Mouse (Mus musculus) T-helper 1 cell (primary cell): Measurements from ENCODE around the gene Tdo2.

Source experiments
- in situ Hi-C: fragments of 300-600 bp; cut with MboI, MseI; formaldehyde crosslinking; loops from one replicate; pipeline ENCODE4 v1.15.1; 2025; ENCODE audit warnings: high pct_unique_total_duplicates

Gene Tdo2

GRCm38 (mm10) chr3:81976102-81976501, at the start of gene Tdo2:
Tdo2 (minus strand) TSS chr3:81976202.
- in situ Hi-C loops: no loop called here

DNA sequence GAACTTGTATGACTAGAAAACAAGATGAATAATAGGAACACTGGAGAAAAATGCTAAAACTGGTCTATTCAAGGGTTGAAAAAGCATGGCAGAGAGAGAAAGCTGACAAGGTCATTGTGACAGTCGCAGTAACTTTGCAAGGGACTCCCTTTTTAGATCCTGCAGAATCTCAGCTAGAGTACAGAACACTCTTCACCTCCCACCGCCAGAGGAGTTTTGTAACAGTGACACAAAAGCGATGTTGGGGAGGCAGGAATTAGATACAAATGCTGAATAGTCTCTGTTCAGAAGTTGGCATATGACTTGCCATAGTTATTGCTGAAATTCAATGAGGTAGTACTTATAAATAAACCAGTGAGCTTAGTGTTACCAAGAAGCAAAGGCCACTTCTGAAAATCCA, 47.1 kb upstream of the Tdo2 start:
- in situ Hi-C loops: loop anchor here (25.0 kb wide), 1 partner anchor 839 kb away; no protein-coding TSS in a partner anchor

- in situ Hi-C loops: loop anchor here (25.0 kb wide), 1 partner anchor 840 kb away; no protein-coding TSS in a partner anchor
Observed at GRCm38 (mm10) chr3:82022421-82022920, 46.5 kb upstream of the Tdo2 start.

DNA sequence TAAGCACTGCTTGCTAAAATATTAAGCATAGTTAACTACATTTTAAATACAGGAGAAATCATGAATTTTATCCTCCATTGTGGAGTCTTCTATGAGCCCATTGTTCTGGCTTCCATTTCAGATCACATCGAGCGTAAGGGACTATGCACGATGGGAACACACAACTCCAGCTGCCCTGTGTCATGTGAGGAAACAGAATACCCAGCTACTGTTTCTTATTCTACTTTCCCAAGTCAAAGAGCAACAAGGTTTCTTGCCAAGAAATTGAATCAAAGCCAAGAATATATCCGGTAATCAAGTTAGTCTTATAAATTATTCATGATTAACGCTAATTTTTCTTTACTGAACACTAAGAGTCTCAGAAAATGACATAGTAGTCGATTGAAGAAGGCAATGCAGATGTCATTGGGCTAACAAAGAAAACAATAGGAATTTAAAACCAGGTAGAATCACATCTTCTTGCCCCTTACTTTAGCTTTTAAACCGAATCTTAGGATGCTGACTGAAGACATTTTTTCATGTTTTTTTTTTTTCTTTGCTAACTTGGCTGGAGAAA, 38.2 kb upstream of the Tdo2 start:
- in situ Hi-C loops: loop anchor here (5.0 to 25.0 kb wide), 2 partner anchors 58 to 848 kb away; partner anchors contain the start of gene Gucy1b1

GRCm38 (mm10) chr3:82007002-82007401, 31.0 kb upstream of the Tdo2 start:
- in situ Hi-C loops: loop anchor here (25.0 kb wide), 1 partner anchor 855 kb away; no protein-coding TSS in a partner anchor

GRCm38 (mm10) chr3:81995988-81996387, 20.0 kb upstream of the Tdo2 start:
- in situ Hi-C loops: no loop called here

- in situ Hi-C loops: no loop called here
Observed at GRCm38 (mm10) chr3:81995371-81995770, 19.4 kb upstream of the Tdo2 start.

DNA sequence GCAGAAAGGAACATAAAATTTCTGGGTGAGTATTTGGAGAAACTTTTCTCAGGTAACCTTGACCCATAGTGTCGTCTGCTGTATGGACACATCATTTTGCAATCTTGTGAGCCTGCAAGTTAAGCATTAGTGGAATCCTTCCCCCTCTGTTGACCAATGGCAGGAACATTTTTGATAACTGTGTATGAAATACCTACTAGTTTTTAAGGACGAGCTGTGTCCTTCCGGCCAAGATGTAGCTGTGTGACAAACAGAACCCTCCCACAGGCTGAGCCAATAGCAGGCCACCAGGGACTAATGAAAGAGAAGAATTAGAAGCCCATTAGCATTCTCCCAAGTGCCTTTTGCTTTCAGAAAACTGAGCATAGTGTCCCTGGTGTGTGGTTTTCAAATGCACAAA, 14.5 kb upstream of the Tdo2 start:
- in situ Hi-C loops: no loop called here

DNA sequence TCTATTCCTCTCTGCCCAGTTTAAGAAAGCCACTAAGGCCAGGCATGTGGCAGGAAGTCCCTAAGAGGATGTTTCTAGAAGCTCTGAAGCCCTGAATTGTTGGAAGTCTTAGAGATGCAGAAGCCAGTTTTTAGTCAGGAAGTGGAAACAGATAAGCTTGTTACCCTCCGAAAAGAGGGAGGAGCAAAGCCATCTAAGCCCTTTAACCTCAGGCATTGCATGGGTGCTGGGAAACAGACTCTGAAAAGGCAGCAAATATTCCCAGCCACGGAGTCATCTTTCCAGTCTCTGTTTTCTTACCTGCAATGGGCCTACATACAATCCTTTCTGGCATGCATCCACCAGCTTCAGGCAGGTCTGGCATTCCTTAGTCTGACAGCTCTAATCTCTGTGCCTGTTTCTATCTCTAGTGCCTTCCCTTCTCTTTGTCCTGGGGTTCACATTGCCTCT, 13.7 kb upstream of the Tdo2 start:
- in situ Hi-C loops: no loop called here

DNA sequence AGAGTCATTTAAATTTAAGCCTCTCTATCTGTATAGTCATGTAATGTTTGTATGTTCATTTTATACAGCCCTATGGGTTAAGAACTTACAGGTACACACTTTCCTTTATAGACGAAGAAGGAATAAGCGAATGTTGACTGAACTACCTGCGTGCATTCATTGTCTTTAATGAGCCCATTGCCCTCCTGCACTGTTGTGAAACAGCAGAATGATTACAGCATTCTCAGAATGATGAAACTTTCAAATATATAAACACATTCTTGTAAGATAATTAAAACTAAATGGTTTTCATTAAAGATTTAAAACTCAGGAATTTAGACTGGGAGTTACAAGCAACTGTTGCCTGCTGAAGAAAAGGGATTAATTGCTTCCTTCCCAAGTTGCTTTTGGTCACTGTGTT, 11.6 kb upstream of the Tdo2 start:
- in situ Hi-C loops: no loop called here

- in situ Hi-C loops: no loop called here
Observed at GRCm38 (mm10) chr3:81986103-81986502, 10.1 kb upstream of the Tdo2 start.

GRCm38 (mm10) chr3:81985100-81985499, 9.1 kb upstream of the Tdo2 start:
- in situ Hi-C loops: no loop called here

- in situ Hi-C loops: no loop called here
Observed at GRCm38 (mm10) chr3:81983120-81983895, 7.3 kb upstream of the Tdo2 start.

DNA sequence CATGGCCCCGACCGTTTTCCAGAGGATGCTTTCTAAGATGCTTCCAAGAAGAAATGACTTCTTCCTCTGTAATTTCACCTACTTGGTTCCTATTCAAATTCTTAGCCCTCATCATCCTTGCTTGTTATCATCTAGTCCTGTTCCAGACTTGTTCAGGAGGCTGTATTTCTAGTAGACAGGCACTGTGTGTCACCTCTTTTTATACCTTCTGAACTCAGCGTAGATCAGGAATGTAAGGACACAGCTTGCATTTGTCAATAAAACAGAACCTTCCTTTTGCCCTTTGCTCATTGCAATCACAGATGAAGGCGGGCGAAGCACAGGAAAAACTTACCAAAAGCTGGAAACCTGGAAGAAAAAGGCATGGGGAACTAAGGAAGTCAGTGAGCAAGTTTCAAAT, 6.0 kb upstream of the Tdo2 start, which contains the start of gene Asic5:
TSS of gene Asic5 (plus strand) at position 301 of the 400 bp plus-strand sequence.
- in situ Hi-C loops: no loop called here

DNA sequence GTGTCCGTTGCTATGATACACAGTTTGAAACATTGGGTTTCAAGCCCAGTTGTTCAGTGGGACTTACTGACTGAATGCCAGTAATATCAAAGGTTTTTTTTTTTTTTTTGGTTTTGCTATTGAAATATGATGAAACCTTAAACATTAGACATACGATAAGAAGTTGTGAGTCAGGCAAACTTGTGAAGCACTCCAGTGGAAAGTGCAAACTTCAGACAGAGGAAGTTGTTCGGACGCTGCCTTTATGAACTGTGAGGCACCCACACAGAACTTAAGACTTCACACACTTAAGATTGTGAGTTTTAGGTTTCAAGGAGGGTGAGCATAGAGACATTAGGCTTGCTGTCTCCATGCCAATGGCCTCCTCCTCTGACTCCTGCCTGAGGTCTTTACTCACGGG, 5.6 kb upstream of the Tdo2 start:
- in situ Hi-C loops: no loop called here

DNA sequence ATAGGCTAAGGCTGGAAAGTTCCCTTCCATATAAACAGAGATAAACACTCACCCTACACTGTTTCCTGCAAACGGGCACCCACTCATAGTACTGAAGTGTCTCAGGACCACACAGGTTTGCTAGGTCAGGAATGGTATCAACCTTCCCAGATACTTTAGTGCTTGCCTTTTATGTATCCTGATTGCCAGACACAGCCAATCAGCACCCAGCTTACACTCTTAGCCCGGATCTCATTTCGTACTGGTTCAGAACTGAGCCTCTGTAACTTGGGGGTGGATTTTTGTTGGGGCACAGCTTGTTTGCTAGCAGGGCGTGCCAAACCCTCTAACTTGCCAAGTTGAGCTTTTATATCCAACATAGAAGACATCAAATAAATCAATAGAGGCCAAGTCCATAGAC, 395 bp downstream of the Tdo2 start:
- in situ Hi-C loops: no loop called here

GRCm38 (mm10) chr3:81964596-81964995, 11.4 kb downstream of the Tdo2 start:
- in situ Hi-C loops: no loop called here

DNA sequence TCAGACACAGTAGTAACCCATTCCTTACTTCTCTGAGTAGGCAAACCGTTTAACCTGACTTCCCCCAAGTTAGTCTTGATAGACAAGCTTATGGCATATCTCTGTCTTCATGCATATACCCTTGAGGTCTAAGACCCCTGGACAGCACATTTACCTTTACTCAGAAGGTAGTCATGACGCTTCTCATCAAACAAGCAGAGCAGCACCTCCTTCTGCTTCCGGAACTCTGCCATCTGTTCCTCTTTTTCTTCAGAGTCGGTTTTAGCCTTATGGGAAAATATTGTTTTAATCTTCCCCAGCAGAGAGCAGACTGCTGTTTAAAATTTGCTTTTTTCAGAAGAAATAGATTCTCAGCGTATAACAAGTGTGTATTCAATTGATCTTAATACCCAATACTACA, 12.2 kb downstream of the Tdo2 start:
- in situ Hi-C loops: no loop called here

DNA sequence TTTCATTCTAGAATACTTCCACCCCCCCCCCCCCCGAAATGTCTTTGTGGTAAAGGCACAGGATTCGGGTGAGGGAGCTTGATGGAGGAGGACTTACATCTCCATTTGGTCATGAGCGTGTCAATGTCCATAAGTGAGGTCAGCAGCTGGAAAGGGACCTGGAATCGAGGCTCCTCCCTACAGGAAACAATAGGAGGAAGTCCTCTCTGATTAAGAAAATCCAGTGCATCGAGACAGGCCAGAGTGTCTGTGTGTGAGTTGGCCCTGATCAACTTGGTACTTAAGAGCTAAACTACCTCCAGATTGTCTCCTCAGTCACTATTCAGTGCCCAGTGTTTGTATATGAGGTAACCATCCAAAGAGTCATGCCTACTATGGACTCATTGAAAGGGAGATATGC, 14.7 kb downstream of the Tdo2 start:
- in situ Hi-C loops: no loop called here

GRCm38 (mm10) chr3:81957484-81957883, 18.5 kb downstream of the Tdo2 start:
- in situ Hi-C loops: no loop called here

DNA sequence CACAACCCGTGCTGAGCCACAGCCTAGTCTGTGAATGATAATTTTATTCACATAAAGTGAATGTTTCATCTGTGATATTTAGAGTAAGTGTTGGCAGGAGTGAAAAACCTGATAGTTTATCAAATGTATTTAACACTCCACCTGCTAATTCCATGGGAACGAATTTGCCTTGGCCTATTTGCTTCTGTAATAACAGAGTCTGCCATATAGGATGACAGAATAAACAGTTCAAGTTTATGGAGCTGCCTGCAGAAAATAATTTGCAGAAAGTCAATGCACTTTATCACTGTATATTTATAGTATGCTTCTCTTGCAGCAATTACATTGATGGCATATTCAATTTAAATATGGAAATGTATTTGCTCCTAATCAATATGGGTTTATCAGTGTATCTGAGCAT, 24.2 kb downstream of the Tdo2 start:
- in situ Hi-C loops: no loop called here

DNA sequence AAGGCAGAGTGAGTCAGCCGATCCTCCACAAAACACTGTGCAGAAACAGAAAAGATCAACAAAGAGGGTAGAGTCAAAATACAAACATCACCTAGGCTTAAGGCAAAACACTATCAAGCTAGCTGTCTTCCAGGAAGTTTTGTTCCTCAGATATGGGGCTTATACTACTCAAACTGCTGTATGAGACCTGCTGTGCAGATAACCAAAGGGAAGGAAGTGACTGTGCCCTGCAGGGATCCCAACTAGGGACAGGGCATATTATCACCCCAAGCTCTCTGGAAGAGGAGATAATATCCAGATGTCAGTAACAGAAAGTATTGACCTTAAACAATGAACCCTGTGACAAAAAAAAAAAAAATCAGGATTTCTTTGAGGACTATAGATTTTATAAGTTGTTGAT, 27.0 kb downstream of the Tdo2 start:
- in situ Hi-C loops: no loop called here

- in situ Hi-C loops: no loop called here
Observed at GRCm38 (mm10) chr3:81944851-81945393, 31.1 kb downstream of the Tdo2 start.
